Mouse (Mus musculus) mouse trophoblast stem cell (cell line): ENCODE data around the gene Polr2g.
"Not testable (repeated sequence)": the region's sequence is repeated elsewhere in the genome, so short reads cannot be mapped to it uniquely, and the experiment has no call there.

Experiments used
- in situ Hi-C, 2 experiments: fragments of 300-500 bp; cut with MseI, MboI; formaldehyde crosslinking; loops; 2 replicates in 1 of 2; 3 replicates in 1 of 2; pipeline ENCODE4 v1.15.1; 2025

The Polr2g gene

GRCm38 (mm10) chr19:8798264-8798946 is at the start of gene Polr2g:
TSS of gene Polr2g (minus strand) at chr19:8798577.
- in situ Hi-C loops: no loop called here

GRCm38 (mm10) chr19:8844371-8845129 is 46.2 kb upstream of the Polr2g start:
- in situ Hi-C loops: no loop called here

DNA sequence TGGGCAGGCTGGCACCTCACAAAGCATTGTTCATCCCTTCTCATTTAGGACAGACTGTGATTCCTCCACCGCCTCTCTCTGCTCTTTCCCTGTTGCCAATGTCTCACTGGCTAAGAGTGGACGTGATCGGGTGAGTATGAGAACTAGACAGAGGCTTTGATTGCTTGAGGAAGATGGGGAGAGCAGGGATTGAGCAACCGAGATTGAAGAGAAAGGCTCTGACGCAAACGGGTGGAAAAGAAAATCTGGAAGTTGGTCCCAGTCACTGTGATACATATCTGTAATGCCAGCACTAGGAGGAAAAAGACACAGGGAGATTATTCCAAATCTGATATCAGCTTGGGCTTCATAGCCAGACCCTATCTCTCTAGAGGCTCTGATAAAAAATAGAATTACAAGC is 44.6 kb upstream of the Polr2g start:
- in situ Hi-C loops: no loop called here

GRCm38 (mm10) chr19:8841012-8841411 is 42.6 kb upstream of the Polr2g start:
- in situ Hi-C loops: no loop called here

GRCm38 (mm10) chr19:8839908-8840791 is 41.8 kb upstream of the Polr2g start:
- in situ Hi-C loops: no loop called here

DNA sequence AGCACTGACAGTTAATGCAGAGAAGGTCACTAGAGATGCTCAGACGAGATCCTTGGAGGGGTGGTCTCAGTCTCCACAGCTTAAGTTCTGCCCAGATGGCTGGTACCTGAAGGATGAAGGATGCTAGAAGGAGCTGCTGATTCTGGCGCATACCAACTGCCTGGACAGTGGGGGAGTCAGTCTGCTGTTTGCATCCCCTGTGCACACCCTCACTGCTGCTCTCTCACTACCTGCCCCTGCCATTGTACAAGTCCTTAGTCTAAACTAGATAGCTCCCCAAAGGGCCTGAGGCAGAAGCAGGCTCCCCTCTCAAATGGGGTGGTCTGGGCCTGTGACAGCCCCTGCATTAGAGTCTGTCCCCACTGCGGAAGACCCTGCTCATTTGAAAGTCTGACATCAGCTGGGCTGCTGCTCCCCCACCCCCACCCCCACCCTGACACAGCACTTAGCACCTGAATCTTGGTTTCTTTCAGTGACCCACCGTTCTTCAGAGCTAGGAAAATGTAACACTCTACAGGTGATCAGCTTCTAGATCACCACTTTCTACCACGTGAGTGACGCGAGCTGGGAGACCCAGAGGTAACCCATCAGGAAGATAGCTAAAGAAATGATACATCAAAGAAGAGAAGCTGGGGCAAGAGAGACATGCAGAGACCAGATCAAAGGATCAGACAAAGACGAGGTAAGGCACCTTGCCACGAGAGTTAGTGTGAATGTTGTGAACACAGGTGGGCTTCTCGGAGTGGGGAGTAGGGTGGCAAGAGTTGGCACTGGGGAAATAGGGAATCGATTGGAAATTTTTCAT is 40.9 kb upstream of the Polr2g start, which contains the start of gene Gng3:
Gene Gng3 (minus strand): TSS at position 92 of the 805 bp plus-strand sequence.
- in situ Hi-C loops: no loop called here

DNA sequence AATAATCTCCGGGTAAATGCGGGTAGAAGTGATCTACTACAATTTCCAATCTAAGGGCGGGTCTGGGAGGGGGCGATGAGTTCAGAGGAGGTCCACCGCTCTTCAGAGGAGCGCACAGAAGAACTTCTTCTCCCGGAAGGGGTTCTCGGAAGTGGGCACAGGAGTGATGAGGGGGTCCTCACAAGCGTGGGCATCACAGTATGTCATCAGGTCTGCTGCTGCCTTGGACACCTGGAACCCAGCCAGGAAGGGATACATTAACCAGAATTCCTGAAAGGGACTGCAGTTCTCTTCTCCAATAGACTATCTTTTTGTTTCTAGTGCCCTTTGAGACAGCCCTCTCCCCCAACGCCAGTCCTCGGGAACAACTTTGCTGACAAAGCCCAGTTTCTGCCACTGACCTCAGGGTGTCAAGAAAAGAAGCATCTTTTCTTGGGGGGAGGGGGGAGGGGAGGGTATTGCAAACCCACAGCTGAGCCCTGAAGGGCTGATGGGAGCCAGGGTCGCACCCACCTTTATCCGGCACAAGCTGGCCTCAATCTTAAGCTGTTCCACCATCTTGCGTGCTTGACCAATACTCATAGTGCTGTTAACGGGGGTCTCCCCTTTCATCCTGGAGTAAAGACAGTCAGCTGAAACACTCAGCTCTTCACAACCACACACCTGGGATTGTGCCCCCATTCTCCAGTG is 39.8 kb upstream of the Polr2g start:
- in situ Hi-C loops: no loop called here

DNA sequence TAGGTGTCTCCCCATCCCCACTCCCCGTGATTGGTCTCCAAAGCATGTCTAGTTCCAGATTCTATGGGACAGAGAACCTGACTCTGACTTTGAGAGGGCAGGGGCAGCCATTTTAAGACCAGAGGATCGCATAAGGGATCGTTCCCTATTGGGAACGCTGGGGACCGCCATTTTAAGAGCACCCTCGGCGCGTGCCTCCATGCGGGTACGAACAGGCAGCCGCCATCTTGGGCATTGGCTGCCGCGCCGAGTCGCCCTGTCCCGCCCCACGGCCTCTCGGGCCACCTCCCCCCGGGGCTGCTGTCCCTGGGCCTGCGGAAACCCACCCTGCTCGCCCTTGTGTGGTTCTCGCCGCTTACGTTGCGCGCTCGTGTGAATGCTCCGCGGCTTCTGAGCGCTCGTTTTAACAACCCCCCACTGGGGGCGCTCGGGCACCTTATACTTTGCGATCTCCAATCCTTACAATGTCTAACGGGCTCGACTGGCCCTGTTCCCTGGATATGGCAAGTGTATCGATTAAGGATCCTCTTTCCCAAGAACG is 38.9 kb upstream of the Polr2g start, which contains the start of gene Bscl2:
Gene Bscl2 (plus strand): TSS at position 217 of the 541 bp plus-strand sequence.
- in situ Hi-C loops: no loop called here

- in situ Hi-C loops: not testable (repeated sequence)
Observed at GRCm38 (mm10) chr19:8836327-8836726, 38.0 kb upstream of the Polr2g start.

GRCm38 (mm10) chr19:8832971-8833370 is 34.6 kb upstream of the Polr2g start:
- in situ Hi-C loops: no loop called here

DNA sequence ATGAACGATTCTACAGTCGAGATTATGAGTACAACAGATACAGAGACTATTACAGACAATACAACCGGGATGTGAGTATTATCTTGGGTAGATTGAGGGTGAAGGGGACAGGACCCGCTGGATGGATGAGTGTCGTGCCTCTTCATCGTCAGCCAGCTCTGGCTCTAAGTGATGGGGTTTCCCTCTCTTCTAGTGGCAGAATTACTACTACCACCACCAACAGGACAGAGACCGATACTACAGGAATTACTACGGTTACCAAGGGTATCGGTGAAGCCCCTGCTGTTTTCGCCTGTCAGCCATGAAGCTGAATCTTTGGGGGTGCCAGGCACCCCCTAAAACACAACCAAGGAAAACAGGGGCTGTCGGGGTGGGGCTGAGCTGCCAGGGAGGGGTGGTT is 32.9 kb upstream of the Polr2g start:
- in situ Hi-C loops: no loop called here

DNA sequence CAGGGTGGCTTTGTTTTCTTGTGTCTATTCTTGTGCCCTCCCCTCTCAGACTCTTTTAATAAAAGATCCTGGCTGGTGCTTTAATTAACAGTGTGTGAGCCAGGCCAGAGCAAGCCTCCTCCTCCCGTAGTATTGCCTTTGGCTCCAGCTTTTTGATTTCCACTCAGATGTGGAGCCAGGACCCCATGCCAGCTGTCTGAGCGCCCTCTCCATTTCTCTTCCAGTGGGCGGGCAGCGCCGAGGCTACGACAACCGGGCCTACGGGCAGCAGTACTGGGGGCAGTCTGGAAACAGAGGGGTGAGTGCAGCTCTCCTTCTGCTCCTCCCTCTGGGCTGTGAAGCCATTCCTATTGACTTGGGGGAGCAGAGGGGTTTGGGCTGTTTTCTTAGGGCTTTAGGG is 32.3 kb upstream of the Polr2g start:
- in situ Hi-C loops: no loop called here

GRCm38 (mm10) chr19:8829660-8830059 is 31.3 kb upstream of the Polr2g start, which contains the start of gene AC129217.1:
TSS of gene AC129217.1 (plus strand) at chr19:8829773.
- in situ Hi-C loops: no loop called here

GRCm38 (mm10) chr19:8822696-8823095 is 24.3 kb upstream of the Polr2g start:
- in situ Hi-C loops: no loop called here

GRCm38 (mm10) chr19:8821146-8821545 is 22.8 kb upstream of the Polr2g start:
- in situ Hi-C loops: no loop called here

DNA sequence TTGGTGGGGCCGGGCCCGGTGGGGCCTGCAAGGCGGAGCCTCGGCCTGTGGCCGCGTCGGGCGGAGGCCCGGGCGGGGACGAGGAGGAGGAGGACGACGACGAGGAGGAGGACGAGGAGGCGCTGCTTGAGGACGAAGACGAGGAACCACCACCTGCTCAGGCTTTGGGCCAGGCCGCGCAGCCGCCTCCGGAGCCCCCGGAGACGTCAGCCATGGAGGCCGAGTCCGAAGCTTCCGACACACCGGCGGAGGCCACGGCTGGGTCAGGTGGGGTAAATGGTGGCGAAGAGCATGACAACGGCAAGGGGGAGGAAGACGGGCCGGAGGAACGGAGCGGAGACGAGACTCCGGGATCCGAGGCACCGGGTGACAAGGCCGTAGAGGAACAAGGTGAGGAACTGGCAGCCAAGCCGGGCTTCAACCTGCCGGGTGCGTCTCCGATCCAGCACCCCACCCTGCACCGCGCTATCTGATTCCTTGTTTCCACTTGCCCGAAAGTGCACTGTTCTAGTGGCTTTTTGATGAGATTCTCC is 22.1 kb upstream of the Polr2g start:
- in situ Hi-C loops: no loop called here

- in situ Hi-C loops: no loop called here
Observed at GRCm38 (mm10) chr19:8819596-8820423, 21.4 kb upstream of the Polr2g start, which contains the start of gene Hnrnpul2. TSS of gene Hnrnpul2 (plus strand) at chr19:8820010.

- in situ Hi-C loops: no loop called here
Observed at GRCm38 (mm10) chr19:8818801-8819595, 20.6 kb upstream of the Polr2g start, which contains the start of gene Ttc9c. TSS of gene Ttc9c (minus strand) at chr19:8819333.
